Mouse (Mus musculus) MEL (cell line): ENCODE results near the gene Prdm10.

Source experiments
- CTCF ChIP-seq, 3 experiments: IDR thresholded peaks in 2 of 3; conservative IDR thresholded peaks in 1 of 3; 2 replicates each; pipeline ENCODE4 v1.5.1; 2011 to 2012; ENCODE audit warnings: low read length in 3 of 3, low read depth in 2 of 3, mild to moderate bottlenecking in 2 of 3, improper control_type of control experiment in 1 of 3, inconsistent platforms in 1 of 3, mixed read lengths in 1 of 3, moderate library complexity in 1 of 3; ENCODE audit not compliant: control insufficient read depth in 1 of 3, insufficient read depth in 1 of 3, poor library complexity in 1 of 3, severe bottlenecking in 1 of 3
- ETS1 ChIP-seq: IDR thresholded peaks from 2 replicates; pipeline ENCODE4 v1.6.1; 2012; ENCODE audit warnings: low read depth, mild to moderate bottlenecking, inconsistent platforms, low read length, improper control_type of control experiment, moderate library complexity
- MAFK ChIP-seq: IDR thresholded peaks from 2 replicates; pipeline ENCODE4 v1.6.1; 2011; ENCODE audit warnings: low read depth, mild to moderate bottlenecking, low read length, improper control_type of control experiment, borderline replicate concordance
- NELFE ChIP-seq: IDR thresholded peaks from 2 replicates; pipeline ENCODE4 v1.6.1; 2011; ENCODE audit warnings: low read depth, low read length, improper control_type of control experiment
- POLR2A ChIP-seq, 2 experiments: IDR thresholded peaks; 2 replicates each; pipeline ENCODE4 v1.6.1; 2011 to 2012; ENCODE audit warnings: low read length in 2 of 2, mild to moderate bottlenecking in 2 of 2, control low read depth in 1 of 2, improper control_type of control experiment in 1 of 2, low read depth in 1 of 2, moderate library complexity in 1 of 2; ENCODE audit not compliant: control insufficient read depth in 1 of 2, insufficient read depth in 1 of 2, poor library complexity in 1 of 2
- POLR2AphosphoS2 ChIP-seq: IDR thresholded peaks from 2 replicates; pipeline ENCODE4 v1.6.1; 2011; ENCODE audit warnings: low read length, improper control_type of control experiment
- POLR2AphosphoS5 ChIP-seq: IDR thresholded peaks from 2 replicates; pipeline ENCODE4 v1.6.1; 2012; ENCODE audit warnings: low read depth, borderline replicate concordance, mild to moderate bottlenecking, inconsistent platforms, low read length, moderate library complexity, mixed read lengths
- SMC3 ChIP-seq: IDR thresholded peaks from 2 replicates; pipeline ENCODE4 v1.6.1; 2011; ENCODE audit warnings: low read depth, low read length, improper control_type of control experiment
- TCF12 ChIP-seq: IDR thresholded peaks from 2 replicates; pipeline ENCODE4 v1.6.1; 2014; ENCODE audit warnings: low read depth, mild to moderate bottlenecking, inconsistent platforms, low read length, improper control_type of control experiment, moderate library complexity
- UBTF ChIP-seq: IDR thresholded peaks from 2 replicates; pipeline ENCODE4 v1.6.1; 2012; ENCODE audit warnings: low read depth, mild to moderate bottlenecking, inconsistent platforms, low read length, improper control_type of control experiment, moderate library complexity, borderline replicate concordance; ENCODE audit not compliant: insufficient read depth
- USF1 ChIP-seq: IDR thresholded peaks from 2 replicates; pipeline ENCODE4 v1.6.1; 2014; ENCODE audit warnings: low read depth, mild to moderate bottlenecking, inconsistent platforms, low read length, improper control_type of control experiment, moderate library complexity
- ZKSCAN1 ChIP-seq: IDR thresholded peaks from 2 replicates; pipeline ENCODE4 v1.6.1; 2012; ENCODE audit warnings: low read depth, mild to moderate bottlenecking, inconsistent platforms, low read length, improper control_type of control experiment, moderate library complexity
- ZMIZ1 ChIP-seq: IDR thresholded peaks from 2 replicates; pipeline ENCODE4 v1.6.1; 2012; ENCODE audit warnings: low read depth, mild to moderate bottlenecking, inconsistent platforms, low read length, improper control_type of control experiment, moderate library complexity

GRCm38 (mm10) chr9:31344289-31344831, 64.0 kb downstream of the Prdm10 start:
- TF ChIP-seq CTCF (IDR thresholded peaks at IDR 0.05 in 2 of 3, conservative IDR thresholded peaks at IDR 0.05 in 1 of 3; ENCODE audit: control insufficient read depth in 1 of 3, insufficient read depth in 1 of 3, low read depth in 2 of 3, low read length in 3 of 3, poor library complexity in 1 of 3, severe bottlenecking in 1 of 3) (no peak), POLR2AphosphoS2 (no peak), MAFK (no peak), ZKSCAN1 (no peak), ETS1 (no peak), USF1 (no peak), POLR2A (IDR thresholded peaks at IDR 0.05; ENCODE audit: control insufficient read depth in 1 of 2, insufficient read depth in 1 of 2, low read depth in 1 of 2, low read length in 2 of 2, poor library complexity in 1 of 2) (no peak), NELFE (no peak), TCF12 (no peak), UBTF (no peak), SMC3 (no peak), ZMIZ1 (no peak), POLR2AphosphoS5 (no peak)
